Mouse (Mus musculus) CD4-positive naive resting alpha-beta T cell, adult 57 days (primary cell): ENCODE results near the gene Clec11a. TPM values are rescaled to one million over a fixed set of nuclear protein-coding genes. Genes with fewer than 3 reads are reported as not detected.

ENCODE experiments used
- total RNA-seq: library from RNA; stranded (reverse); gene quantifications from one replicate; pipeline ENCODE4 v1.2.4, GENCODE M21; 2023

Clec11a gene
- 1.5 TPM for total RNA-seq

GRCm38 (mm10) chr7:44306516-44307240 lies at the start of gene Clec11a:
Gene Clec11a (minus strand): TSS chr7:44306902.

DNA sequence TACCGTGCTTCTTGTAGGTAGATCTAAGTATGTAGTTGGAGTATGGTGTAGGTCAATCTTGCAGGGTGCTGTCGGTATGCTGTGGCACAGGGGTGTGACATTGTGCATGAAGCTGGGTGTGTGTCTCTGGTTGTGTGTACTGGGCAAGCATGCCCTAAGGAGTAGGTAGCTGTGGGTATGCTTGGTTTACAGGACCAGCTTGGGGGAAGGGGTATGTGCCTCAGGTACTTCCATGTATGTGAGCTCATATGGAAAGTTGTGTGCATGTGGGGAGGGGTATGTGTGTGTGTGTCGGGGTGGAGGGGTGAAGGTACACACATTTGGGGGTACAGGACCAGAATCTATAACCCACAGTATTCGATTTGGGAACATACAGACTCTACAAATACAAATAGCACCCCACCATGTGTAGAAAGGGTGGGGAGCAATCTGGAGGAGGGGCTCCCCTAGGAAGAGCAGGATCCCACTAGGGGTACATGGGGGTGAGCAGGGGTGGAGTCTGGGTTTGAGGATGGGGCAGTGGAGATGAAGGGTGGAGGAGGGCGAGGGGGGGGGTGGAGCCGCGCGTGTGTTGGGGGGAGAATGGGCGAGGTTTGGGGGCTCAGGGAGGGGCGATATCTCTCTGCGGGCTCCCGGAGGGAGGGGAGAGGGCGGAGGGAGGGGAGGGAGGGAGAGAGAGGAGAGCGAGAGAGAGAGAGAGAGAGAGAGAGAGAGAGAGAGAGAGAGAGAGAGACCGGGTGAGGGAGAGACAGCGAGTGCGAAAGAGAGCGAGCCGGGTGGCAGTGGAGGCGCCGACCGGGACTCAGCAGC lies 3.0 kb upstream of the Clec11a start, which contains the start of gene Shank1:
Shank1 (plus strand) TSS at position 779 of the 810 bp plus-strand sequence.

GRCm38 (mm10) chr7:44261147-44261546 lies 45.6 kb downstream of the Clec11a start, which contains the start of gene Gm15517:
Gene Gm15517 (plus strand): TSS chr7:44261447.

GRCm38 (mm10) chr7:44257278-44257677 lies 49.4 kb downstream of the Clec11a start, which contains the start of gene Acp4:
Gene Acp4 (minus strand): TSS chr7:44257378.

Other genes with a start within 250 kb of the Clec11a start
- not detected for gene Klk1b21, start 204.6 kb downstream of the Clec11a start, total RNA-seq
- gene Klk1b22, start 194.2 kb downstream of the Clec11a start, total RNA-seq = not detected
- not detected for gene Klk1b16, start 170.1 kb downstream of the Clec11a start, total RNA-seq
- gene Klk1b24, start 118.7 kb downstream of the Clec11a start, total RNA-seq = not detected
- gene Klk1b3, start 108.7 kb downstream of the Clec11a start, total RNA-seq = not detected
- gene Klk1b4, start 99.5 kb downstream of the Clec11a start, total RNA-seq = not detected
- not detected for gene Klk1b5, start 91.0 kb downstream of the Clec11a start, total RNA-seq
- gene Klk1, start 81.5 kb downstream of the Clec11a start, total RNA-seq = not detected
- not detected for gene Gm36864, start 70.7 kb downstream of the Clec11a start, total RNA-seq
- 3.6 TPM for gene 1700028J19Rik, start 60.2 kb downstream of the Clec11a start, total RNA-seq
- gene 2410002F23Rik, start 60.2 kb downstream of the Clec11a start, total RNA-seq = 184 TPM
- not detected for gene Acp4, start 49.5 kb downstream of the Clec11a start, total RNA-seq
- gene Gm15517, start 45.5 kb downstream of the Clec11a start, total RNA-seq = not detected
- gene Shank1, start 3.4 kb upstream of the Clec11a start, total RNA-seq = 1.8 TPM
- 0.83 TPM for gene Syt3, start 77.2 kb upstream of the Clec11a start, total RNA-seq
- not detected for gene 1700008O03Rik, start 78.9 kb upstream of the Clec11a start, total RNA-seq
- gene Lrrc4b, start 122.1 kb upstream of the Clec11a start, total RNA-seq = not detected
- not detected for gene Aspdh, start 158.5 kb upstream of the Clec11a start, total RNA-seq
- gene Josd2, start 161.1 kb upstream of the Clec11a start, total RNA-seq = 62.3 TPM
- gene Emc10, start 189.6 kb upstream of the Clec11a start, total RNA-seq = 84.1 TPM
- gene Fam71e1, start 189.7 kb upstream of the Clec11a start, total RNA-seq = 6.6 TPM
- gene Mybpc2, start 217.8 kb upstream of the Clec11a start, total RNA-seq = 0.56 TPM
- 15.9 TPM for gene Spib, start 225.2 kb upstream of the Clec11a start, total RNA-seq
- gene Pold1, start 241.9 kb upstream of the Clec11a start, total RNA-seq = 38.5 TPM
- gene Nr1h2, start 247.0 kb upstream of the Clec11a start, total RNA-seq = 315 TPM